Mouse (Mus musculus) forebrain, embryonic 14.5 days (tissue): Measurements from ENCODE around the gene Clpb. TPM values are rescaled to one million over a fixed set of nuclear protein-coding genes. Genes with fewer than 3 reads are reported as not detected.

ENCODE experiments used
- ATAC-seq: fragments of 200-750 bp; cut with Nextera tagmentation; 2 replicates; pipeline ENCODE4 v1.8.0; 2017; ENCODE audit warnings: mild to moderate bottlenecking, moderate library complexity
- DNase-seq: peaks from one replicate; pipeline ENCODE4 v3.0.0-alpha.2; 2015; ENCODE audit warnings: low spot score
- H3K27ac ChIP-seq: fragments of 300-500 bp; sonication (generic); 2 replicates; pipeline ENCODE4 v1.5.1; 2014; ENCODE audit warnings: low read depth, mild to moderate bottlenecking, control low read depth, low read length, moderate library complexity
- H3K27me3 ChIP-seq: fragments of 300-500 bp; sonication (generic); replicated peaks from 2 replicates; pipeline ENCODE4 v1.6.1; 2014; ENCODE audit warnings: low read length, control low read depth, mixed read lengths; ENCODE audit not compliant: control insufficient read depth, insufficient read depth
- H3K36me3 ChIP-seq: fragments of 300-500 bp; sonication (generic); 2 replicates; pipeline ENCODE4 v1.6.1; 2014; ENCODE audit warnings: low read length, control low read depth; ENCODE audit not compliant: control insufficient read depth, insufficient read depth
- H3K4me1 ChIP-seq: fragments of 300-500 bp; sonication (generic); 2 replicates; pipeline ENCODE4 v1.6.1; 2014; ENCODE audit warnings: antibody characterized with exemption, low read length, control low read depth; ENCODE audit not compliant: control insufficient read depth, insufficient read depth
- H3K4me2 ChIP-seq: fragments of 300-500 bp; sonication (generic); 2 replicates; pipeline ENCODE4 v1.6.1; 2014; ENCODE audit warnings: mild to moderate bottlenecking, control low read depth, low read length
- H3K4me3 ChIP-seq: fragments of 300-500 bp; sonication (generic); 2 replicates; pipeline ENCODE4 v1.5.1; 2014; ENCODE audit warnings: low read depth, low read length, control low read depth
- H3K9ac ChIP-seq: fragments of 300-500 bp; sonication (generic); 2 replicates; pipeline ENCODE4 v1.6.1; 2014; ENCODE audit warnings: mild to moderate bottlenecking, low read length, control low read depth, moderate library complexity
- H3K9me3 ChIP-seq: fragments of 300-500 bp; sonication (generic); replicated peaks from 2 replicates; pipeline ENCODE4 v1.6.1; 2016; ENCODE audit warnings: low read length, control low read depth, mixed read lengths; ENCODE audit not compliant: control insufficient read depth
- WGBS: fragments of 180-500 bp; shearing (Covaris S2); extraction: QIAGEN DNeasy Blood & Tissue Kit; methylation state at CpG from one replicate; pipeline ENCODE4 v1.1.7; 2014; 5-methylcytosine and 5-hydroxymethylcytosine counted together
- polyA plus RNA-seq: library from polyadenylated mRNA; unstranded; fragments of >200 nt; fragmentation: Nextera tagmentation; extraction: Ambion mirVana; gene quantifications from 2 replicates; pipeline ENCODE4 v1.2.1, GENCODE M21; 2014

The Clpb gene
- polyA plus RNA-seq, 1 experiment from 2014 or later = 31.9 TPM

DNA sequence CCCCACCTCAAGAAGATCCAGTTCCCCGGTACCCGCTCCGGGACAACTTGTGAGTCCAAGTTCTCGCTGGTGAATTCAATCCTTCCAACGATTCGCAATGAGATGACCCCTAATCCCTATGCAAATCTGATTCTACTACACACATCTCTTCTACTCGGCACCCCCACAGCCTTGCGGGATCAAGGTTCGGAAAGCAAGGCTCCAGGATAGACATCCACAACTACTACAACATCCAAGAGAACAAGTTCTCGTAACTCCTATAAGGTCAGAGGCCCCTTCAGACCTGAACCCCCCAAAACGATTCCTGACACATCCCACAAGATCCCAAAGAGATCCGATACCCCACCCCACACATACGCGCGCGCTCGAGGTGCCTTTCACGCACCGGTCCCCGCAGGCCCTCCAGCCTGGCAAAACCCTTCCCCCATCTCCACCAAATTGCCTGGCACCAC, 173.7 kb downstream of the Clpb start:
- DNase-seq = no peak
- Histone ChIP-seq H3K4me2 (peak overlapping the region; percentile 92), H3K9me3 (no peaks in the 10 kb centered on the region), H3K36me3 (peaks cover 14% of the 10 kb centered on the region), H3K27me3 (no peaks in the 10 kb centered on the region), H3K4me1 (peaks cover 16% of the 10 kb centered on the region), H3K27ac (peak overlapping the region; percentile 88), H3K4me3 (peak overlapping the region; percentile 68), H3K9ac (peak overlapping the region; percentile 87)
- ATAC-seq = peak; percentile 4; the same call in 1 of the 2 replicates
- WGBS = 0% methylated on average over 20 of the region's 20 CpGs

DNA sequence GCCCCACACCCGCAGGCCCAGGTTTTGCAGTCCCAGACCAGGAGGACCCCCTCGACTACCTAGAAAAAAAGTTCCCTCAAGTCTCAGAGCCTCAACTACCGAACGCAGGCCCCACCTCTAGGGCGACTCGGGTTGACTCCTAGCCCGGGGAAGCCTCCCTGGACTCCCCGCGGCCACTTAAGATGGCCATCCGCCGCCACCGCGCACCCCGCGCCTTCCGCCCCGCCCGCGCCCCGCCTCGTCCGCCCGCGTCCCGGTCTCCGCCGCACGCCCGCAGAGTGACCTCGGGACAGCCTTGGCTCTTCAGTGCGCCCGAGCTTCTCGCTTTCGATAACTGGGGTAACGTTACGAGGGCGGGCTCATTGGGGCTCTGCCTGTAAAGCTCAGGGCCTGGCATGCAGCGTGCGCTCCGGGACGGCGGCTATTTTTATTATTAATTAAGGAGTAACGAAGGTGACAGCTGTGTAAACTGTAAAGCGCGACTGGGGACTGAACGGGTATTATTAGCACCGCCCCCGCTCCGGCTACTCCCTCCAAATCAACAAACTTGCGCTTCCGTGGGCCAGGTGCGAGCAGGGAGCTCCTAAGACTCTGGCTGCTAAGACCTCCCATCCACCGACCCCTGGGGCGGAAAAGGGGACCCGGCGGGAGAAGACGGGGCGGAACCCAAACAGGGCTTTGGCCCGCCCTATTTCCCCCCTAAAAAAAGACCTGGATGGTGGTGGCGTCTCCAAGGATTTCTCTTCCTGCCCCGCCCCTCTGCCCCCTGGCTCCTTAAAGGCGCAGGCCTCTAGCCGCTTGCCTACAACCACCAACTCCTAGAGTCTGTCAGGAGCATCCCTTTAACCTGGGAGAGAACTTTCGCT, 174.4 kb downstream of the Clpb start, which contains the start of gene Inppl1:
Inppl1 (minus strand) TSS at position 624 of the 866 bp plus-strand sequence.
- peak within 1 kb of the TSS; percentile 92 for H3K4me2 ChIP-seq
- peak within 1 kb of the TSS; percentile 68 for H3K4me3 ChIP-seq
- H3K4me1 ChIP-seq = peaks cover 16% of the 10 kb centered on the region
- peak within 1 kb of the TSS; percentile 88 for H3K27ac ChIP-seq
- WGBS = under 1% methylated on average over 59 of the region's 64 CpGs
- peaks cover 7% of the 10 kb centered on the region; the same call in 1 of the 2 replicates for H3K36me3 ChIP-seq
- H3K9ac ChIP-seq = peak within 1 kb of the TSS; percentile 87
- ATAC-seq (peak; percentile 73), DNase-seq (peak; percentile 88)
- H3K27me3 ChIP-seq = no peaks in the 10 kb centered on the region
- no peaks in the 10 kb centered on the region for H3K9me3 ChIP-seq

DNA sequence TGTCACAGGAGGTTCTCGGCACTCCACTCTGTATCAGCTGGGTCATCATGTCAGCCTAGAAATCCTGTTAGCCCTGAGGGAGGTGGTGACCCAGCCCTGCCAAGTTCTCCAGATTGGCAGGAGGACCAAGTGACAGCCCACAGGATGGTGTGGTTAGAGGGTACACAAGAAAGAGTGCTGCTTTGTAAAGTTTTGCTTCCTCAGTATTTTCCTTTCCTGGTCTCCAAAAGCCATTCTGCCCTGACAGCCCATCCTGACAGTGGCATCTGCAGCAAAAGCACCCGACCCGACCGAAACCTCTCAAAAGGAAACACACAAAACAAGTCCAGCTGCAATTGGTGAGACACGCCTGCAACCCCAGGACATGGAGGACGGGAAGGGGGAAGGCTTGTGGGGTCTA, 180.8 kb downstream of the Clpb start:
- 84% methylated on average over 6 of the region's 6 CpGs for WGBS
- Histone ChIP-seq H3K4me3 (no peak overlapping the region), H3K4me1 (no peaks in the 10 kb centered on the region), H3K27me3 (no peaks in the 10 kb centered on the region), H3K36me3 (no peaks in the 10 kb centered on the region), H3K27ac (no peak overlapping the region), H3K9me3 (no peaks in the 10 kb centered on the region), H3K9ac (no peak overlapping the region), H3K4me2 (no peak overlapping the region)
- DNase-seq (no peak), ATAC-seq (no peak)

Other genes with a start within 250 kb of the Clpb start
- gene Pde2a, start 241.9 kb upstream of the Clpb start, polyA plus RNA-seq = 27.0 and 34.7 TPM in 2 replicates
- not detected in 2 replicates for gene Art2b, start 78.0 kb upstream of the Clpb start, polyA plus RNA-seq
- not detected in 2 replicates for gene Phox2a, start 154.7 kb downstream of the Clpb start, polyA plus RNA-seq
- 8.2 and 15.3 TPM in 2 replicates for gene Inppl1, start 174.6 kb downstream of the Clpb start, polyA plus RNA-seq
- gene Folr2, start 193.6 kb downstream of the Clpb start, polyA plus RNA-seq = 1.1 and 1.8 TPM in 2 replicates
- gene Anapc15, start 200.1 kb downstream of the Clpb start, polyA plus RNA-seq = 75.0 and 87.6 TPM in 2 replicates
- gene Folr1, start 207.2 kb downstream of the Clpb start, polyA plus RNA-seq = 26.1 and 30.6 TPM in 2 replicates
- gene Lamtor1, start 242.3 kb downstream of the Clpb start, polyA plus RNA-seq = 181 and 201 TPM in 2 replicates
- 0.18 and 0.36 TPM in 2 replicates for gene Tomt, start 242.7 kb downstream of the Clpb start, polyA plus RNA-seq